Mouse (Mus musculus): Measurements from ENCODE around the gene Hba-a2.
"Not testable (repeated sequence)": the region's sequence is repeated elsewhere in the genome, so short reads cannot be mapped to it uniquely, and the experiment has no call there.

DNA sequence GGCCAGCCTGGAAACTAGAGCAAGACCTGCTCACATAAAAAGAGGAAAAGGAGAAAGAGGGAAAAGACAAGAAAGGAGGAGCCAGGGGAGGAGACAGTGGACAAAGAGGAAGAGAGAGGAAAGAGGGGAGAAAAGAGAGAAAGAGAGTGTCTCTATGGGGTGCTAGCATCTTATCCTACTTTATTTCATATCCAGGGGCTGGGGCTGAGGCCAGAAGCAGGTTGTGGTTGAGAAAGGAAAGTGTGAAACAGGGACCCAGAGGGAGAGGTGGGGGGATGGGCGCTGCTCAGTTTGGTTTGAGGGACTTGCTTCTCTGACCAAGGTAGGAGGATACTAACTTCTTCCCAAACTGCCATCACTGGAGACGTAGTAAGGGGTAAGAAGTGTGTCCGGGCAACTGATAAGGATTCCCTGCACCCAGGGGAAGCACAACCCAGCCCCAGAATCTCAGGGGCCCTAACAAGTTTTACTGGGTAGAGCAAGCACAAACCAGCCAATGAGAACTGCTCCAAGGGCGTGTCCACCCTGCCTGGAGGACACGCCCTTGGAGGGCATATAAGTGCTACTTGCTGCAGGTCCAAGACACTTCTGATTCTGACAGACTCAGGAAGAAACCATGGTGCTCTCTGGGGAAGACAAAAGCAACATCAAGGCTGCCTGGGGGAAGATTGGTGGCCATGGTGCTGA, 13.1 kb upstream of the Hba-a2 start, which contains the start of gene Hba-a1:
- not testable (repeated sequence) for TF ChIP-seq POLR2A (IDR thresholded peaks at IDR 0.05; ENCODE audit: borderline replicate concordance, low read depth, low read length); CTCF (IDR thresholded peaks at IDR 0.05; ENCODE audit: low read depth, low read length)
